Mouse (Mus musculus): ENCODE measurements at regions not wholly inside any gene's neighbourhood (a gene's known extent, or its start where the extent isn't known, plus 50 kb on each side); places are given as distances from the start of the nearest gene placed in this dataset.

GRCm38 (mm10) chr2:84265002-84265401, 160.2 kb downstream of the Calcrl start:
- no peak for DNase-seq (ENCODE audit: low read depth, low spot score)

DNA sequence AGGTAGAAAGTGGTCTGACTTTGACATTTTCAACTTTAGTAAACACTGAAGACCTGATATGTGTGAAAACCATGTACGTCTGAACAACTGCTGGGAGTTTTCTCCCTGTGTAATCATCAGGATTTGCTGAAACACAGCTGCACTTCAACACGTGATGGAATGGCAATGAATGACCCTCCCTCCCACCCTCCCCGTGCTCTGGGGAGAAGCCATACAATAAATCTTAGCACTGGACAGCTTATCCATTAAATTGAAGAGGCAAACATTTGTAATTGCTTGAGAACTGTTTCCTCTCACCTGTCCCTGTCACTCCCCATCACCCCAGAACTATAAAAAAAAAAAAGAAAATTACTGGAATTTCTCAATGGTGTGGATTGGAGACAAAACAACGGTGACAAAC, 159.1 kb downstream of the Calcrl start:
- DNase-seq (ENCODE audit: low read depth, low spot score): no peak

GRCm38 (mm10) chr2:84266883-84267554, 158.2 kb downstream of the Calcrl start:
- no peak for DNase-seq (ENCODE audit: low read depth, low spot score)

DNA sequence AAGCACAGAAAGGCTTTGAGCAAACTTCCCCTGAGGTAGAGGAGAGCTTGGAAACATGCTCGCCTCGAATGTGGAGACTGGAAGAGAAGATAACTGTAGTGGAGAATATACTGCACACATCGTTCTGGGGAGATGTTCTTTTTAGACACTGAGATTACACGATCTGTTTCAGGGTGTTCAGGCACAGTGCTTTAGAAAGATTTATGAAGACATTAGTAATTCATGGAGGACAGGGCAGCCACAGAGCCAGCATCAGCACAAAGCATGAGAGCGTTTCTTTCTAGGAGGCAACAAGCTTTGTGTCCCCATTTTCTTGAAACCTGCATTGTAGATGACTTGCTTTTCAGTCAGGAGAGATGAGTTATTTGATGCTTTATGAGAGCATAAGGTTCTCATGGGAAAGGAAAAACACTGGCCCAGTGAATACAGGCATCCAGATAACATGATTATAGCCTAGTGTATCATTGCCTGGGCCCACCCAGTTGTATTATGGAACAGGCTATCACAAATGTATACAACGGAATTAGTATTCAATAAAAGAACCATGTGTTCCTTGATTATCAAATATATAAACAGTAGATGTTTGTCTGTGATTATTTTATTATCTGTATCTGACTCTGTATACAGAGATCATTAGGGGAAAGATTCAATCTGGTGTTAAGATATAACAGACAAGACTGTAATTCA, 151.0 kb downstream of the Calcrl start:
- no peak for DNase-seq (ENCODE audit: low read depth, low spot score)

GRCm38 (mm10) chr2:84277181-84277580, 148.0 kb downstream of the Calcrl start:
- DNase-seq (ENCODE audit: low read depth, low spot score): no peak

Measured in ES-CJ7 (cell line).